Mouse (Mus musculus) liver, adult 2 months (tissue): Measurements from ENCODE around the gene Ano6.

Experiments
- CTCF ChIP-seq: fragments of 200-500 bp; IDR thresholded peaks from 2 replicates; pipeline ENCODE4 v1.5.1; 2011; ENCODE audit warnings: low read depth, low read length, control low read depth
- POLR2A ChIP-seq: fragments of 200-500 bp; IDR thresholded peaks from 2 replicates; pipeline ENCODE4 v1.6.1; 2011; ENCODE audit warnings: low read length, control low read depth; ENCODE audit not compliant: insufficient read depth; ENCODE audit errors: extremely low read depth

- no peak for TF ChIP-seq CTCF
- TF ChIP-seq POLR2A: no peak
Measured at GRCm38 (mm10) chr15:95970691-95971090, 180.0 kb downstream of the Ano6 start.
